Mouse (Mus musculus) MEL (cell line): ENCODE data around the gene Exoc4. TPM values are rescaled to one million over a fixed set of nuclear protein-coding genes. Genes with fewer than 3 reads are reported as not detected.

ENCODE experiments used
- DNase-seq: peaks from one replicate; pipeline ENCODE4 v3.0.0; 2011; ENCODE audit warnings: low read depth, low spot score
- H3K27ac ChIP-seq: 2 replicates; pipeline ENCODE4 v1.5.1; 2012; ENCODE audit warnings: low read depth, mild to moderate bottlenecking, control low read depth, low read length, moderate library complexity; ENCODE audit not compliant: control insufficient read depth
- H3K27me3 ChIP-seq, 2 experiments: fragments of 150-350 bp in 1 of 2; sonication (generic) in 1 of 2; 2 replicates each; pipeline ENCODE4 v1.6.1; 2012; ENCODE audit warnings: low read length in 2 of 2, mild to moderate bottlenecking in 2 of 2, improper control_type of control experiment in 1 of 2, moderate library complexity in 1 of 2; ENCODE audit not compliant: insufficient read depth in 2 of 2, control insufficient read depth in 1 of 2
- H3K36me3 ChIP-seq, 2 experiments: 2 replicates each; pipeline ENCODE4 v1.6.1; 2012 to 2014; ENCODE audit warnings: low read length in 2 of 2, improper control_type of control experiment in 1 of 2, inconsistent platforms in 1 of 2, mild to moderate bottlenecking in 1 of 2; ENCODE audit not compliant: insufficient read depth in 2 of 2, control insufficient read depth in 1 of 2
- H3K4me1 ChIP-seq, 2 experiments: fragments of 150-350 bp in 1 of 2; sonication (generic) in 1 of 2; 2 replicates each; pipeline ENCODE4 v1.6.1; 2012; ENCODE audit warnings: low read length in 2 of 2, improper control_type of control experiment in 1 of 2, mild to moderate bottlenecking in 1 of 2; ENCODE audit not compliant: insufficient read depth in 2 of 2, control insufficient read depth in 1 of 2
- H3K4me3 ChIP-seq, 2 experiments: fragments of 150-350 bp in 1 of 2; sonication (generic) in 1 of 2; 2 replicates each; pipeline ENCODE4 v1.5.1; 2012; ENCODE audit warnings: low read depth in 2 of 2, low read length in 2 of 2, mild to moderate bottlenecking in 2 of 2, moderate library complexity in 2 of 2, control low read depth in 1 of 2, improper control_type of control experiment in 1 of 2; ENCODE audit not compliant: control insufficient read depth in 1 of 2, insufficient read depth in 1 of 2
- H3K79me2 ChIP-seq: 2 replicates; pipeline ENCODE4 v1.6.1; 2012; ENCODE audit warnings: mild to moderate bottlenecking, low read length, moderate library complexity; ENCODE audit not compliant: control insufficient read depth, poor library complexity, insufficient read depth
- H3K9ac ChIP-seq: 2 replicates; pipeline ENCODE4 v1.6.1; 2012; ENCODE audit warnings: low read depth, mild to moderate bottlenecking, control low read depth, low read length, moderate library complexity; ENCODE audit not compliant: control insufficient read depth, poor library complexity, severe bottlenecking
- H3K9me3 ChIP-seq: fragments of 150-350 bp; sonication (generic); replicated peaks from 2 replicates; pipeline ENCODE4 v1.6.1; 2012; ENCODE audit warnings: mild to moderate bottlenecking, low read length, improper control_type of control experiment, moderate library complexity; ENCODE audit not compliant: insufficient read depth
- BHLHE40 ChIP-seq: IDR thresholded peaks from 2 replicates; pipeline ENCODE4 v1.6.1; 2012; ENCODE audit warnings: low read depth, mild to moderate bottlenecking, inconsistent platforms, low read length, improper control_type of control experiment, borderline replicate concordance
- CHD1 ChIP-seq: IDR thresholded peaks from 2 replicates; pipeline ENCODE4 v1.6.1; 2012; ENCODE audit warnings: low read depth, mild to moderate bottlenecking, inconsistent platforms, low read length, improper control_type of control experiment
- CHD2 ChIP-seq: IDR thresholded peaks from 2 replicates; pipeline ENCODE4 v1.6.1; 2011; ENCODE audit warnings: low read length, improper control_type of control experiment
- CTCF ChIP-seq, 3 experiments: IDR thresholded peaks in 2 of 3; conservative IDR thresholded peaks in 1 of 3; 2 replicates each; pipeline ENCODE4 v1.5.1; 2011 to 2012; ENCODE audit warnings: low read length in 3 of 3, low read depth in 2 of 3, mild to moderate bottlenecking in 2 of 3, improper control_type of control experiment in 1 of 3, inconsistent platforms in 1 of 3, mixed read lengths in 1 of 3, moderate library complexity in 1 of 3; ENCODE audit not compliant: control insufficient read depth in 1 of 3, insufficient read depth in 1 of 3, poor library complexity in 1 of 3, severe bottlenecking in 1 of 3
- E2F4 ChIP-seq: IDR thresholded peaks from 2 replicates; pipeline ENCODE4 v1.6.1; 2011; ENCODE audit warnings: low read depth, low read length, improper control_type of control experiment, borderline replicate concordance
- ELF1 ChIP-seq: IDR thresholded peaks from 2 replicates; pipeline ENCODE4 v1.6.1; 2014; ENCODE audit warnings: low read depth, mild to moderate bottlenecking, inconsistent platforms, low read length, improper control_type of control experiment, moderate library complexity
- EP300 ChIP-seq, 2 experiments: IDR thresholded peaks; 2 replicates each; pipeline ENCODE4 v1.6.1; 2011; ENCODE audit warnings: improper control_type of control experiment in 2 of 2, low read length in 2 of 2, low read depth in 1 of 2, mild to moderate bottlenecking in 1 of 2
- ETS1 ChIP-seq: IDR thresholded peaks from 2 replicates; pipeline ENCODE4 v1.6.1; 2012; ENCODE audit warnings: low read depth, mild to moderate bottlenecking, inconsistent platforms, low read length, improper control_type of control experiment, moderate library complexity
- HCFC1 ChIP-seq: IDR thresholded peaks from 2 replicates; pipeline ENCODE4 v1.6.1; 2012; ENCODE audit warnings: low read depth, mild to moderate bottlenecking, inconsistent platforms, low read length, improper control_type of control experiment, moderate library complexity
- JUND ChIP-seq: IDR thresholded peaks from 2 replicates; pipeline ENCODE4 v1.6.1; 2011; ENCODE audit warnings: low read depth, mild to moderate bottlenecking, improper control_type of control experiment, low read length
- KAT2A ChIP-seq: conservative IDR thresholded peaks from 2 replicates; pipeline ENCODE4 v1.6.1; 2012; ENCODE audit warnings: low read depth, low read length, improper control_type of control experiment, inconsistent platforms
- MAFK ChIP-seq: IDR thresholded peaks from 2 replicates; pipeline ENCODE4 v1.6.1; 2011; ENCODE audit warnings: low read depth, mild to moderate bottlenecking, low read length, improper control_type of control experiment, borderline replicate concordance
- MAZ ChIP-seq: IDR thresholded peaks from 2 replicates; pipeline ENCODE4 v1.6.1; 2012; ENCODE audit warnings: low read depth, mild to moderate bottlenecking, inconsistent platforms, low read length, improper control_type of control experiment
- MXI1 ChIP-seq: IDR thresholded peaks from 2 replicates; pipeline ENCODE4 v1.6.1; 2011; ENCODE audit warnings: mild to moderate bottlenecking, low read depth, low read length, improper control_type of control experiment
- NELFE ChIP-seq: IDR thresholded peaks from 2 replicates; pipeline ENCODE4 v1.6.1; 2011; ENCODE audit warnings: low read depth, low read length, improper control_type of control experiment
- NRF1 ChIP-seq: IDR thresholded peaks from 2 replicates; pipeline ENCODE4 v1.6.1; 2014; ENCODE audit warnings: low read depth, mild to moderate bottlenecking, inconsistent platforms, low read length, improper control_type of control experiment, moderate library complexity; ENCODE audit not compliant: poor library complexity, insufficient read depth, severe bottlenecking
- POLR2AphosphoS2 ChIP-seq: IDR thresholded peaks from 2 replicates; pipeline ENCODE4 v1.6.1; 2011; ENCODE audit warnings: low read length, improper control_type of control experiment
- POLR2AphosphoS5 ChIP-seq: IDR thresholded peaks from 2 replicates; pipeline ENCODE4 v1.6.1; 2012; ENCODE audit warnings: low read depth, borderline replicate concordance, mild to moderate bottlenecking, inconsistent platforms, low read length, moderate library complexity, mixed read lengths
- RAD21 ChIP-seq: IDR thresholded peaks from 2 replicates; pipeline ENCODE4 v1.6.1; 2011; ENCODE audit warnings: mild to moderate bottlenecking, low read depth, low read length, improper control_type of control experiment
- RCOR1 ChIP-seq: IDR thresholded peaks from 2 replicates; pipeline ENCODE4 v1.6.1; 2012; ENCODE audit warnings: low read depth, mild to moderate bottlenecking, inconsistent platforms, low read length, improper control_type of control experiment
- SIN3A ChIP-seq: IDR thresholded peaks from 2 replicates; pipeline ENCODE4 v1.6.1; 2012; ENCODE audit warnings: low read length, improper control_type of control experiment, inconsistent platforms
- SMC3 ChIP-seq: IDR thresholded peaks from 2 replicates; pipeline ENCODE4 v1.6.1; 2011; ENCODE audit warnings: low read depth, low read length, improper control_type of control experiment
- TAL1 ChIP-seq: IDR thresholded peaks from 2 replicates; pipeline ENCODE4 v1.6.1; 2012; ENCODE audit warnings: mild to moderate bottlenecking, inconsistent platforms, low read length, moderate library complexity, mixed read lengths
- TBP ChIP-seq: IDR thresholded peaks from 2 replicates; pipeline ENCODE4 v1.8.0; 2011; ENCODE audit warnings: low read depth, low read length, improper control_type of control experiment
- TCF12 ChIP-seq: IDR thresholded peaks from 2 replicates; pipeline ENCODE4 v1.6.1; 2014; ENCODE audit warnings: low read depth, mild to moderate bottlenecking, inconsistent platforms, low read length, improper control_type of control experiment, moderate library complexity
- UBTF ChIP-seq: IDR thresholded peaks from 2 replicates; pipeline ENCODE4 v1.6.1; 2012; ENCODE audit warnings: low read depth, mild to moderate bottlenecking, inconsistent platforms, low read length, improper control_type of control experiment, moderate library complexity, borderline replicate concordance; ENCODE audit not compliant: insufficient read depth
- USF1 ChIP-seq: IDR thresholded peaks from 2 replicates; pipeline ENCODE4 v1.6.1; 2014; ENCODE audit warnings: low read depth, mild to moderate bottlenecking, inconsistent platforms, low read length, improper control_type of control experiment, moderate library complexity
- USF2 ChIP-seq, 2 experiments: IDR thresholded peaks; 2 replicates each; pipeline ENCODE4 v1.6.1; 2011 to 2012; ENCODE audit warnings: improper control_type of control experiment in 2 of 2, low read length in 2 of 2, borderline replicate concordance in 1 of 2, inconsistent platforms in 1 of 2, low read depth in 1 of 2, mild to moderate bottlenecking in 1 of 2; ENCODE audit not compliant: insufficient read depth in 1 of 2
- ZC3H11A ChIP-seq: IDR thresholded peaks from 2 replicates; pipeline ENCODE4 v1.6.1; 2012; ENCODE audit warnings: low read depth, mild to moderate bottlenecking, inconsistent platforms, low read length, improper control_type of control experiment
- ZKSCAN1 ChIP-seq: IDR thresholded peaks from 2 replicates; pipeline ENCODE4 v1.6.1; 2012; ENCODE audit warnings: low read depth, mild to moderate bottlenecking, inconsistent platforms, low read length, improper control_type of control experiment, moderate library complexity
- ZMIZ1 ChIP-seq: IDR thresholded peaks from 2 replicates; pipeline ENCODE4 v1.6.1; 2012; ENCODE audit warnings: low read depth, mild to moderate bottlenecking, inconsistent platforms, low read length, improper control_type of control experiment, moderate library complexity
- ZNF384 ChIP-seq: IDR thresholded peaks from 2 replicates; pipeline ENCODE4 v1.6.1; 2012; ENCODE audit warnings: low read depth, mild to moderate bottlenecking, inconsistent platforms, low read length, improper control_type of control experiment
- polyA plus RNA-seq, 2 experiments: library from polyadenylated mRNA; stranded (reverse) in 1 of 2; unstranded in 1 of 2; fragments of >175 nt in 1 of 2; fragments of >200 nt in 1 of 2; gene quantifications; 2 replicates each; pipeline versions ENCODE4 v1.2.1 to v1.2.4; 2012; ENCODE audit warnings: low replicate concordance in 2 of 2, low read depth in 1 of 2; ENCODE audit not compliant: insufficient read length in 2 of 2, insufficient read depth in 1 of 2, missing spikeins in 1 of 2
- total RNA-seq: library from RNA; depleted of rRNA; stranded (reverse); fragments of 300-350 nt; gene quantifications from 2 replicates; pipeline ENCODE4 v1.2.3, GENCODE M21; 2012

Gene Exoc4
- total and polyA plus RNA-seq, 3 experiments, result 16.4 to 22.6 TPM; not detected in 1

DNA sequence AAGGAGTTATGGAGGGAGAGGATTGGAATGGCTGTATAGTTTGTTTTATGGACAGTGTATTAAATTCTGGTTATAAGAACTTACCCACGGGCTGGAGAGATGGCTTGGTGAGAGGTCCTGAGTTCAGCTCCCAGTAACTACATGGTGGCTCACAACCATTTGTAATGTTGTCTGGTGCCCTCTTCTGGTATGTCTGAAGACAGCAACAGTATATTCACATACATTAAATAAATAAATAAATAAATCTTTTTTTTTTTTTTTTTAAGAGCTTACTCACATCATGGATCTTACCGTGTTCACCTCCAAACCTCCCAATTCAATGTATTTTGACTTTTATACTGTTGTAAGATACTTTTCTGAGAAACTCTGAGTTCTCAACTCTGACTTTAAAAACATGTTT lies 143.1 kb downstream of the Exoc4 start:
- H3K79me2 ChIP-seq, result no peaks in the 10 kb centered on the region
- no peak overlapping the region for H3K27ac ChIP-seq
- no peaks in the 10 kb centered on the region for H3K9me3 ChIP-seq
- no peaks in the 10 kb centered on the region for H3K27me3 ChIP-seq
- TF ChIP-seq ZMIZ1, result no peak
- TF ChIP-seq ETS1, result no peak
- TF ChIP-seq MAZ, result no peak
- no peak for TF ChIP-seq NRF1
- TF ChIP-seq BHLHE40, result no peak
- TF ChIP-seq SMC3, result peak; percentile 53
- TF ChIP-seq JUND, result no peak
- no peak for TF ChIP-seq POLR2AphosphoS5
- TF ChIP-seq NELFE, result no peak
- TF ChIP-seq ZKSCAN1, result no peak
- no peak for TF ChIP-seq RCOR1
- no peak for TF ChIP-seq HCFC1
- TF ChIP-seq TBP, result no peak
- no peak for TF ChIP-seq ELF1
- TF ChIP-seq POLR2AphosphoS2, result no peak
- TF ChIP-seq E2F4, result no peak
- TF ChIP-seq ZC3H11A, result peak; percentile 56
- no peak for TF ChIP-seq CHD1
- TF ChIP-seq ZNF384, result peak; percentile 85
- no peak for TF ChIP-seq CHD2
- peak; percentile 56 for TF ChIP-seq RAD21
- TF ChIP-seq TCF12, result no peak
- TF ChIP-seq EP300 (IDR thresholded peaks at IDR 0.05; ENCODE audit: low read depth in 1 of 2, low read length in 2 of 2), result no peak
- TF ChIP-seq KAT2A, result no peak
- TF ChIP-seq MAFK, result no peak
- TF ChIP-seq SIN3A, result no peak
- TF ChIP-seq CTCF (IDR thresholded peaks at IDR 0.05 in 2 of 3, conservative IDR thresholded peaks at IDR 0.05 in 1 of 3; ENCODE audit: control insufficient read depth in 1 of 3, insufficient read depth in 1 of 3, low read depth in 2 of 3, low read length in 3 of 3, poor library complexity in 1 of 3, severe bottlenecking in 1 of 3), result peak; percentile 8 to 45 (median 19); a peak in 2 of 6 replicates
- TF ChIP-seq UBTF, result no peak
- no peak for TF ChIP-seq TAL1
- no peak for TF ChIP-seq USF2 (IDR thresholded peaks at IDR 0.05; ENCODE audit: borderline replicate concordance in 1 of 2, insufficient read depth in 1 of 2, low read depth in 1 of 2, low read length in 2 of 2)
- no peak for TF ChIP-seq MXI1
- TF ChIP-seq USF1, result no peak
- no peaks in the 10 kb centered on the region for H3K36me3 ChIP-seq
- H3K4me1 ChIP-seq, result no peaks in the 10 kb centered on the region
- peak; percentile 52 for DNase-seq
- no peak overlapping the region for H3K9ac ChIP-seq
- no peak overlapping the region for H3K4me3 ChIP-seq
